7 mouse cellular contexts compared by ENCODE assay signal in genomic region chr14:32159690-32160246, GRCm38 (mm10). TPM values are rescaled to one million over a fixed set of nuclear protein-coding genes. Genes with fewer than 3 reads are reported as not detected.
DNase-seq lines count a peak whose midpoint lies in the region; ATAC-seq lines count a peak whose summit lies in the region.

Gene Ncoa4, plus strand, starts transcription at chr14:32159865.

- H3K4me2 ChIP-seq in embryonic facial prominence, embryonic 11.5 days (ENCODE audit: low read depth, low read length) = peak within 1 kb of the TSS; percentile 87
- H3K4me2 ChIP-seq in midbrain, embryonic 13.5 days (replicated peaks) = peak within 1 kb of the TSS; percentile 92

- peak within 1 kb of the TSS; percentile 35; the same call in 1 of the 2 replicates for H3K27ac ChIP-seq in embryonic facial prominence, embryonic 11.5 days (replicated peaks; ENCODE audit: low read depth, low read length)
- peak within 1 kb of the TSS; percentile 89 for H3K27ac ChIP-seq in limb, embryonic 10.5 days
- H3K27ac ChIP-seq in midbrain, embryonic 13.5 days = peak within 1 kb of the TSS; percentile 87

- no peaks in the 10 kb centered on the region for H3K9me3 ChIP-seq in embryonic facial prominence, embryonic 11.5 days (replicated peaks; ENCODE audit: control insufficient read depth, low read length)
- H3K9me3 ChIP-seq in limb, embryonic 10.5 days (replicated peaks) = no peaks in the 10 kb centered on the region
- no peaks in the 10 kb centered on the region for H3K9me3 ChIP-seq in midbrain, embryonic 13.5 days

- H3K27me3 ChIP-seq in embryonic facial prominence, embryonic 11.5 days (ENCODE audit: control insufficient read depth, insufficient read depth, low read length) = no peaks in the 10 kb centered on the region
- no peaks in the 10 kb centered on the region for H3K27me3 ChIP-seq in limb, embryonic 10.5 days (ENCODE audit: low read depth, poor library complexity, severe bottlenecking)
- H3K27me3 ChIP-seq in midbrain, embryonic 13.5 days = no peaks in the 10 kb centered on the region

- DNase-seq in adrenal gland, postnatal 14 days = peak; percentile 99
- peak; percentile 100 for DNase-seq in embryonic facial prominence, embryonic 11.5 days (ENCODE audit: low spot score)
- peak; percentile 99 for DNase-seq in kidney, adult 11 months
- peak; percentile 97 for DNase-seq in limb, embryonic 10.5 days (ENCODE audit: low spot score)
- peak; percentile 94 for DNase-seq in spleen, adult 12 weeks (ENCODE audit: low spot score)

- H3K4me1 ChIP-seq in embryonic facial prominence, embryonic 11.5 days (ENCODE audit: control insufficient read depth, insufficient read depth, low read length) = 0 out of 2 replicates have a peak, but pooled peaks cover 2% of the 10 kb centered on the region
- peaks cover 18% of the 10 kb centered on the region for H3K4me1 ChIP-seq in limb, embryonic 10.5 days
- peaks cover 24% of the 10 kb centered on the region for H3K4me1 ChIP-seq in midbrain, embryonic 13.5 days (replicated peaks)

- H3K36me3 ChIP-seq in embryonic facial prominence, embryonic 11.5 days (replicated peaks; ENCODE audit: control insufficient read depth, insufficient read depth, low read depth, low read length) = no peaks in the 10 kb centered on the region
- 0 out of 2 replicates have a peak, but pooled peaks cover 3% of the 10 kb centered on the region for H3K36me3 ChIP-seq in limb, embryonic 10.5 days
- H3K36me3 ChIP-seq in midbrain, embryonic 13.5 days = no peaks in the 10 kb centered on the region

- peak within 1 kb of the TSS; percentile 92 for H3K9ac ChIP-seq in embryonic facial prominence, embryonic 11.5 days (replicated peaks; ENCODE audit: low read length)
- H3K9ac ChIP-seq in midbrain, embryonic 13.5 days (replicated peaks) = peak within 1 kb of the TSS; percentile 96

- H3K4me3 ChIP-seq in embryonic facial prominence, embryonic 11.5 days (ENCODE audit: low read depth, low read length) = peak within 1 kb of the TSS; percentile 82
- H3K4me3 ChIP-seq in limb, embryonic 10.5 days = peak within 1 kb of the TSS; percentile 81
- H3K4me3 ChIP-seq in midbrain, embryonic 13.5 days (replicated peaks) = peak within 1 kb of the TSS; percentile 88

- WGBS in embryonic facial prominence, embryonic 11.5 days = 0% methylated on average over 40 of the region's 40 CpGs
- under 1% methylated on average over 39 of the region's 40 CpGs for WGBS in limb, embryonic 10.5 days
- under 1% methylated on average over 40 of the region's 40 CpGs for WGBS in midbrain, embryonic 13.5 days

- ATAC-seq in embryonic facial prominence, embryonic 11.5 days (replicated peaks; ENCODE audit: insufficient number of reproducible peaks, low FRiP score, low TSS enrichment, low read depth) = peak; percentile 95
- ATAC-seq in granulocyte monocyte progenitor cell, adult 5-6 weeks (replicated peaks; ENCODE audit: poor library complexity, severe bottlenecking) = peak; percentile 89
- peak; percentile 98 for ATAC-seq in midbrain, embryonic 13.5 days

RNA-seq across cellular contexts. Expression of gene Ncoa4, which starts in this region (rescaled TPM):
- 175 and 198 TPM in 2 replicates for total RNA-seq in adrenal gland, postnatal 14 days (2021)
- 89.3 and 92.7 TPM in 2 replicates for polyA plus RNA-seq in embryonic facial prominence, embryonic 11.5 days (2014; fragmentation: Nextera tagmentation; extraction: Ambion mirVana)
- 211 and 220 TPM in 2 replicates for total RNA-seq in granulocyte monocyte progenitor cell, adult 5-6 weeks (2014; fragmentation: Nextera tagmentation)
- total RNA-seq in granulocyte monocyte progenitor cell, adult 5-6 weeks (2017) = 230 and 232 TPM in 2 replicates
- polyA plus RNA-seq in limb, embryonic 10.5 days (2016; fragmentation: Nextera tagmentation; extraction: Ambion mirVana) = 61.3 and 67.2 TPM in 2 replicates
- 89.7 and 93.6 TPM in 2 replicates for polyA plus RNA-seq in midbrain, embryonic 13.5 days (2015; fragmentation: Nextera tagmentation; extraction: Ambion mirVana)

Comparison
In these comparisons a context has a peak if more than half of its experiments do, and no peak if none do; other contexts are left out.
1. Peak in every context shown above with its lines: DNase-seq, ATAC-seq, H3K4me3 ChIP-seq and H3K27ac ChIP-seq.
2. H3K27ac ChIP-seq: peak in every context shown above with its lines; median percentile 89 in limb, embryonic 10.5 days; 87 in midbrain, embryonic 13.5 days; 35 in embryonic facial prominence, embryonic 11.5 days.